Mouse (Mus musculus) bone marrow macrophage, adult 2 months (primary cell): ENCODE results near the gene Gm9767. TPM values are rescaled to one million over a fixed set of nuclear protein-coding genes. Genes with fewer than 3 reads are reported as not detected.

Source experiments
- H3K27ac ChIP-seq: 2 replicates; pipeline ENCODE4 v1.5.1; 2012; ENCODE audit warnings: low read depth, low read length; ENCODE audit not compliant: insufficient read depth
- H3K4me1 ChIP-seq: 2 replicates; pipeline ENCODE4 v1.6.1; 2012; ENCODE audit warnings: low read length; ENCODE audit not compliant: control insufficient read depth, insufficient read depth
- H3K4me3 ChIP-seq: 2 replicates; pipeline ENCODE4 v1.5.1; 2012; ENCODE audit warnings: mild to moderate bottlenecking, low read length, moderate library complexity; ENCODE audit not compliant: insufficient read depth
- CTCF ChIP-seq: IDR thresholded peaks from 2 replicates; pipeline ENCODE4 v1.5.1; 2012; ENCODE audit warnings: low read depth, mild to moderate bottlenecking, low read length, moderate library complexity
- POLR2A ChIP-seq: IDR thresholded peaks from 2 replicates; pipeline ENCODE4 v1.6.1; 2012; ENCODE audit warnings: mild to moderate bottlenecking, low read depth, low read length, borderline replicate concordance
- polyA plus RNA-seq: library from polyadenylated mRNA; stranded (reverse); fragments of >200 nt; gene quantifications from 2 replicates; pipeline ENCODE4 v1.2.4, GENCODE M21; 2012; ENCODE audit not compliant: missing spikeins, insufficient read depth, insufficient read length

Gm9767 gene
- polyA plus RNA-seq, 1 experiment = not detected

DNA sequence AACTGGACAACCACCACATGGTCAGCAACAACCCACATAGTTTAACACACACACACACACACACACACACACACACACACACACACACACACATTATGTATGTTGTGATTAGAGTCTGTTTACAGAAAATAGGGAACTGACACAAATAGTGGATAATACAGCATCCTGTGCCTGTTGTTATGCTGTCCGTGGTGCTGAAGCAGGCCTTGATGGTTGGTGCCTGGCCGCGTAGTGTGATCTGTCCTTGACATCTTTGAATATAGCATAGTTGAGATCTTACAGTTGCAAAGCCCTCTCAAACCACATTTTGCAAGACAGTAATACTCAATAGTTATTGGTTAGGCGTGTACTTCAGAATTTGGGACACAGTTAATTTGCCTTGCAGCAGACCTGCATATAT is 4.0 kb downstream of the Gm9767 start:
- TF ChIP-seq CTCF (no peak), POLR2A (no peak)

DNA sequence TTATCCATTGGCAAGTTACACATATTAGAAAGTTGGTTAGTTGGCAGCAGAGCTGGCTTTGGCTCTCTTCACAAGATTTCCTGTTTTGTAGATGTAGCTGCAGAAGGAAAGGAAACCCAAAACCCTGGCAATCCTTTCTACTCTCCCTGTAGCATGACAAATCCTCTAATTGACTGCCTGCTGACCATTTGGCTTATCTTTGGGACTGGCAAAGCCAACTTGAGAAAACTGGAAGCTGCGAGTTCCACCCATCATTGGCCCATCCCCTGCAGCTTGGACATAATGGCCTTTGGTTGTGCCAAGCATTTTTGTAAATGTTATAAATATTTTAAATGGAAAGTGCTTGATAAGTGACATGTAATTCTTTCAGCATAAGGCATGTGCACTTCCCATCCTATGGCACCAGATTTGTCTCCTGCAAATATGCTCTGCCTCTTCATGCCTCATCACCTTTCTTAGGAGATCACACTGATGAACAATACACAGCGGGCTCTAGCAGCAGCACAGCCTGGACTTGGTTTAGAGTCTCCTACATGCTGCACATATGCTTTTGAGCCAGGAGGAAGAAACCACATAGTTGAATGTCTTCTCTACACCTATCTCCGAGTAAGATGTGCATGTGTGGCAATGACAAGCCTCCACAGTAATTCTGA is 25.4 kb downstream of the Gm9767 start:
- Histone ChIP-seq H3K4me1 (no peaks in the 10 kb centered on the region), H3K27ac (no peak overlapping the region), H3K4me3 (no peak overlapping the region)
- TF ChIP-seq POLR2A = no peak
- TF ChIP-seq CTCF = no peak

More for the DNA sequence above, 4.0 kb downstream of the Gm9767 start:
- Histone ChIP-seq H3K27ac (no peak overlapping the region), H3K4me3 (no peak overlapping the region), H3K4me1 (no peaks in the 10 kb centered on the region)

DNA sequence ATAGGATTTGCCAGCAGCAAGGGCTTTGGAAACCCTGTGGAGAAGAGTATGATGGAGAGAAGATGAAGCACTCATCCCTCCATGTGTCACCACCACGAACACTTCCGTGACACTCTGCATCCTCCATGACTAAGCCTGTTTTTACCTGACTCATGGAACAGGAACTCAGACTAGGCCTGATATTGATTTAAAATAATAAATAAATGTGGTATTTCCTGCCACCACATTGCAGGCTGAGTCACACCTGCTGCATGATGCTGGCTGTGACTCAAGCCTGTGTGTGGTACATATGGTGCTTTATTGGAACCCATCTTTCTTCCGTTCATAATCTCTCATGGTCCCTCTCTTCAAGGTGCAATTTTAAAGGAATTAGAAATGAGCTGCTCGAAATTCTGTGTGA is 36.4 kb downstream of the Gm9767 start:
- H3K4me3 ChIP-seq = no peak overlapping the region
- TF ChIP-seq CTCF = no peak
- TF ChIP-seq POLR2A = no peak
- H3K27ac ChIP-seq = no peak overlapping the region
- no peaks in the 10 kb centered on the region for H3K4me1 ChIP-seq

DNA sequence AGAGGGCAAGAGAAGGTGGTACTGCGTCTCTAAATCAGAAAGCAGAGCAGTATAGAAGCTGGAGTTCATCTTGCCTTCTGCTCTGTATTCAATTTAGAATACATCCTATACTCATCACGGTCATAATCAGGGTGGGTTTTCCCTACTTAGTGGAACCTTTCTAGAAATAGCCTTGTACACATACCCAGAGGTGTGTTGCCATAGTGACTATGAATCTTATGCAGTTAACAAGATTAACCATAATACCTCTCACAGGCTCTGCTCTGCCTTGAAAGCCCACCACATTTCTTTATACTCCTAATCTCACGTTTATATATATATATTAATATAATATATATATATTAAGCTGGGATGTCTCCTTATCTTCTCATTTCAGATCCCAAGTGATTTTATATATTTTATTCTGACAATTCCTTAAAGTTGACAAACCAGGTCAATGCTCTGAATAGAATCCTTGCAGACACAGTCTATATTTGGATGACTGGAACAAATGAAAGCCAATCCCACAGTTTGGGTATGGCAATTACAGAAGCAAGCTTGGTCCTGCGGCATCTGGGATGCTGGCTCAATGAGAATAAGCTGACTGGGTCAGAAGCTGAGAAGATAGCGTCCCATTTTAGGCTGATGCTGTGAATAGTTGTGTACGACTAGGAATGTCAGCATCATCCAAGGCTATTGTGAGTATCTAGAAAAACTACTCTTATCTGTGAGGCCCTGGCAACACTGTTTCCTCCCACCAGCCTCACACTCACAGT is 41.2 kb downstream of the Gm9767 start:
- Histone ChIP-seq H3K27ac (no peak overlapping the region), H3K4me3 (no peak overlapping the region), H3K4me1 (no peaks in the 10 kb centered on the region)
- TF ChIP-seq CTCF = no peak
- TF ChIP-seq POLR2A = no peak

DNA sequence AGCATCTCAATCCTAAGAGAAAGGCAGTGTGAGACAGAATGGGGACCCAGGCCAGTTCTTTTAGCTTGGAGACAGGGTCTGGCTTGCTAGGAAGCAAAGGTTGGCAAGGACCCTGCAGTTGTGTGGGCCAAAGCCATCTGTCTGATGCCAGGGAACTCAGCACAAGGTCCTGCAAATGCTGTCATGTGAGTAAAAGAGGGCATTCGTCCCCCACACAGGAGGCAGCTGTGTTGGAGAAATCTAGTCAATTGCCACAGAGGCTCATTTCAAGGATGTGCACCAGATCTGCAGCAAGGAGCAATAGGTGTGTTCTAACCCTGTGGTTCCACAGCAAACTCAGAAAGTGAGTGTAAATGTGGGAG is 41.7 kb downstream of the Gm9767 start:
- no peak for TF ChIP-seq CTCF
- no peak for TF ChIP-seq POLR2A
- Histone ChIP-seq H3K4me1 (no peaks in the 10 kb centered on the region), H3K27ac (no peak overlapping the region), H3K4me3 (no peak overlapping the region)

Other genes with a start within 250 kb of the Gm9767 start
- gene Tmem200a, start 797 bp downstream of the Gm9767 start, polyA plus RNA-seq = not detected in 2 replicates
- not detected in 2 replicates for gene Samd3, start 151.5 kb downstream of the Gm9767 start, polyA plus RNA-seq